Mouse (Mus musculus) heart, adult 11 months (tissue): ENCODE results near the gene Arhgap20.
A peak's percentile ranks its signal among the peaks of the same experiment; 100 is the strongest.

Experiments
- DNase-seq: peaks from one replicate; pipeline ENCODE4 v3.0.0; 2022

Gene Arhgap20

GRCm38 (mm10) chr9:51807272-51807671 is 42.1 kb downstream of the Arhgap20 start:
- DNase-seq = no peak

GRCm38 (mm10) chr9:51812931-51813330 is 47.8 kb downstream of the Arhgap20 start:
- DNase-seq = no peak

DNA sequence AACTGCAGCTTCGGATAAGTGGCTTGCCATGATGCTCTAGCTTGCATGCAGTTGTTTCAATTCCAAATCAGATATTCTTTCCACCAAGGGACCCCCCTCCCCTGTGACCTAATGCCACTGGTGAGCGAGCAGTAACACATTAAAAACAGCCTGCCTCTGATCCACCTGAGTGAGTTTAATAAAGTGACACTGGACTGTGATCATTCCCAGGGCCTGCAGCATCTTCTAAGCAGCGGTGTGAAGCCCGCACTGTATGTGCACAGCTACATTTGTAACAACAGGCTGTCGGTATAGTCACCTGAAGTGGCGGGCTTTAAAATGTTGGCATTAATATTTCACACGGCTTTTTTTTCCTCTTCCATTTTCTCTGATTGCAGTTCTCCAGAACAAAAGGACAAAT is 59.4 kb downstream of the Arhgap20 start:
- no peak for DNase-seq

DNA sequence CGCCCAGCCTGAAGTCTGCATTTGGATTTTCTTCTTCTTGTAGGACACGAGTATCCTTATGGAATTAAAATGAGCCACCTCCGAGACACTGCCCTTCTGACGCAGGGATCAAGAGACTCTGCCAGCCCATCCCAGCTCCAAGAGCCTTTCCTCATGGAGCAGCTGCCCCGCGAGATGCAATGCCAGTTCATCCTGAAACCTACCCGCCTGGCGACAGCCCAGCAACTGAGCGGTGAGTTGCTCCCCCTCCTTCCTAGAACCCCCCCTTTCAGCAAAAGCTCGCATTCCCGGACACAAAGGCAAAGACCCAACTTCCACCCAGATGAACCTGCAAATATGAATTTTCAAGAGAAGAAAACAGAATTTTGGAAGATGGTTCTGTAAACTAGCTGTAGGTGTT is 66.5 kb downstream of the Arhgap20 start:
- no peak for DNase-seq

- DNase-seq = no peak
Measured at GRCm38 (mm10) chr9:51832368-51832767, 67.2 kb downstream of the Arhgap20 start.

DNA sequence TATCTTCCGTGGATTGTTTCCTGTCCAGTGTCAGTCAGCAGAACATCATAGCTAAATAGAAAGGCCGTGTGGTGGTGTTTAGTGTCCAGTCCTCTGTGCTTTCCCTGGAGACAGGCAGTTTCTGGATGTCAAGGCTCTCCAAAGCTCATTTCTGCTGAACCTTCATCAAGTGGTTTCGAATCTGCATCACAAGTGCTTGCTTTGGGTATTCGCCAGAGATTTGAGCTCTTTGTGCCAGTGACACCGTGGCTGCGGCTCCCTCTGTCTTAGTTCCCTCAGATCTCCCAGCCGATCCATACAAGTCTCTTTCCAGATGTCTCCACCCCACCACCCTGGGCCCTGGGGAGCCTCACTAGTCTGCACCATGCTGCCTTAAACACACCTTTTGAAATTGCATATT is 72.6 kb downstream of the Arhgap20 start:
- DNase-seq = no peak

GRCm38 (mm10) chr9:51843216-51843615 is 78.1 kb downstream of the Arhgap20 start:
- DNase-seq = no peak

- no peak for DNase-seq
Measured at GRCm38 (mm10) chr9:51845796-51846195, 80.7 kb downstream of the Arhgap20 start.

DNA sequence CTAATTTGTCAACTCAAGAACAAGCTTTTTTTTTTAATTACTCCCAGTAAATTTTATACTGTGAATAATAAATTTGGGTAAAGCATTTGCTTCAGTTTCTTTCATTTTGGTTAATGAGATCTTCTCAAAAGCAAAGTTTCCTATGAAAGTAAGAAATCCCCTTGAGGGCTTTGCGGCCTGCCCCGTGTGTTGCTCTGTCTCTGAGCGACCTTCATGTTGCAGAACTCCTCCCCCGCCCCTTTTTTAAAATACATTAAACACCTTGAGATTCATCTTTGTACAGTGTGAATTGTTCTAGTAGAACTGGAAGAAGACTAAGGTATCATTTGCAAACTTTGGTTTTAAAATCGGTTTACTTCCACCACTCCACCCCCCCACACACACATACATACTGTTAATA is 88.6 kb downstream of the Arhgap20 start:
- DNase-seq = no peak

GRCm38 (mm10) chr9:51864273-51864672 is 99.1 kb downstream of the Arhgap20 start:
- no peak for DNase-seq

- no peak for DNase-seq
Measured at GRCm38 (mm10) chr9:51866634-51867033, 101.5 kb downstream of the Arhgap20 start.

GRCm38 (mm10) chr9:51869056-51869455 is 103.9 kb downstream of the Arhgap20 start:
- no peak for DNase-seq

DNA sequence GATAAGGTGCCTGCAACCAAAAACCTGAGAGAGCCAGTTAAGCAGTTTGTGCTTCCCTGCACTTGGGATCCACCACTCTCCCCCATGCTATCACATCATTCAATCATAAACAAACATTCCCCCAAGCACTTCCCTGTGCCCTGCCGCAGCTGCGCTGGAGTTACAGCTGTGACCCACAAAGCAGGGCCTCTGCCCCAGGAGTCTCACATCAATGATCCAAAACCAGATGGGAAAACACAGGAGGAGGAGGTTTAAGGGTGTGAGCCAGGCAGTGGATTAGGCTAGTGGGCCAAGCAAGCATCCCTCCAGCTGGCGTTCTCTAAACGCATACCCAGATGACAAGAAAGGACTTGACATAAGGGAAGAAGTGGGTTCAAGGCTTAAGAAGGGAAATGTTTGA is 109.2 kb downstream of the Arhgap20 start:
- no peak for DNase-seq

DNA sequence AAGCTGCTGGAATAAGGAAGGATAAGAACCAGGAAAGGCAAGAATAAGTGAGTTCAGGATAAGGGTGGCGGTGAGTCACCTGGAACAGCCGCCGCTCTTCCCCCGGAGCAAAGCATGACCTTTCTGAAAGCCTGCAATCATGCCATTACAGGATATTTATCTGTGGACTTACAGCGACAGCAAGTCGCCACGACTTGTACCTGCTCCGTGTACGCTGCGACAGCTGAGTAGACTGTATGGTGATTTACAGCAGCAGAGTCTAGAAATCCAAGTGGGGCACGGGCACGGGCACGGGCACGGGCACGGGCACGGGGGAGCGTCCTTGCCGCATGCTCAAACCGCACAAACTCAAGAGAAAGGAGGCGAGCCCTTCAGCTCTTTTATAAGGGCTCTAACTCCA is 110.4 kb downstream of the Arhgap20 start:
- no peak for DNase-seq

- peak; percentile 86 for DNase-seq
Measured at GRCm38 (mm10) chr9:51881386-51881785, 116.2 kb downstream of the Arhgap20 start.

DNA sequence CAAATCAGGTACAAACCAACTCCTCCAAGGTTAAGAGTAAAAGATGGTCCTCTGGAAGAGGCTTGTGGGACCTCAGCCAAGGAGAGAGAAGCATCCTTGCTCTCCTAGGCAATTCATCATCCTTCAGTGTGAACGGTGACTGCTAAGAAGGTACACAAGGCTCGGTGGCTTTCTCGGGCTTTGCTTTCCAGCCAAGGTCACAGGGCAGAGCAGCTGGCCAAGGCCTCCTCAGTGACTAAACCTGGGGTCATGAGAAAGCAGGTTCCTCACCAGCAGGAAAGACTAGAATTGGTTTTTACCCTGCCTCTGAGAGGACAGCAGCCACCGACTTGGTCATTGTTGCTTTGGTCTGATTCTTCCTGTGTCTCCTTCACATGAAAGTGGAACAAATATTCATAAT is 116.7 kb downstream of the Arhgap20 start:
- DNase-seq = no peak

DNA sequence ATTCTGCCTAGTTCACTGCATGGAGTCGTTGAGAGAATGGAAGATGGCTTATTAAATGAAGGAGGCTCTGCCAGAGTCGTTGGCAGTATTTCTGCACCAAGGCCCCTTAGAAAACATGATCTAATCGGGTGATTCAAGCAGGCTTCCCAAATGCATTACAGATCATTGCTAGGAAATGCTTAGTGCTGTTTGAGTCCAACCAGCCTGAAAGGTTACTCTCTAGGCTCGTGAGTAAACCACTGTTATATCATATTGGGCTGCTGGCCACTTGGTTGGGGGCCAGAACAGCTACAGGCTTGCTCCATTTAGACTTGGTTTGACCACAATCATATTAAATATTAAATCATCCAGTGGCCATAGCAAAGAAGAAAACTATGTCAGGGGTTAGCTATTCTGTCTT is 118.2 kb downstream of the Arhgap20 start:
- peak; percentile 91 for DNase-seq

DNA sequence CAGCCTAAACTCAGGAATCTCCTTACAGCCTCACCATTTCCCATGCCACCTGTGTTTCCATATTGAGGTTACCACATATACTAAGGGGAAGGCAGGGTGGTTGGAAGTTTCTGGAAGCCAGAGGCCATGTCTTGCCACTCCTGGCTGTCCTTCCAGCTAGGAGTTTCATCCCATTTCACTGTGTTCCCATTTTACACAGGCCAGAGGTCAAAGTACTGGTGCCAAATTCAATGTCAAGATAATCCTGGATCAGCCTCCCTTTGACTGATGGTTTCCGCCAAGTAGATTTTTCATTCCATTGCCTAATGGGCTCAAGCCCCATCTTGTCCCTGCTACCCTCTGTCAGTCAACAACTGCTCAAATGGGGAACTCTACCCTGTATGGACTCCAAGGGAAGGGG is 127.8 kb downstream of the Arhgap20 start:
- no peak for DNase-seq
